Mouse (Mus musculus) megakaryocyte-erythroid progenitor cell, adult 5-6 weeks (primary cell): ENCODE measurements around the gene Htra1. TPM values are rescaled to one million over a fixed set of nuclear protein-coding genes. Genes with fewer than 3 reads are reported as not detected.
A peak's percentile ranks its signal among the peaks of the same experiment; 100 is the strongest.

Experiments used
- ATAC-seq: replicated peaks from 2 replicates; pipeline ENCODE4 v1.8.0; 2016; ENCODE audit warnings: mild to moderate bottlenecking, inconsistent platforms; ENCODE audit not compliant: severe bottlenecking, poor library complexity, low FRiP score, low TSS enrichment
- total RNA-seq, 2 experiments: library from RNA; stranded (forward) in 1 of 2; stranded (reverse) in 1 of 2; fragments of 200-1000, 215-1000 nt in 1 of 2; fragments of >200 nt in 1 of 2; fragmentation: Nextera tagmentation in 1 of 2; gene quantifications; 2 replicates each; pipeline ENCODE4 v1.2.3; 2014 to 2017

Htra1 gene
- 0.45 TPM in 1 of 2 replicates, not detected in the other for total RNA-seq (2014; fragmentation: Nextera tagmentation)
- total RNA-seq (2017): not detected in 2 replicates

DNA sequence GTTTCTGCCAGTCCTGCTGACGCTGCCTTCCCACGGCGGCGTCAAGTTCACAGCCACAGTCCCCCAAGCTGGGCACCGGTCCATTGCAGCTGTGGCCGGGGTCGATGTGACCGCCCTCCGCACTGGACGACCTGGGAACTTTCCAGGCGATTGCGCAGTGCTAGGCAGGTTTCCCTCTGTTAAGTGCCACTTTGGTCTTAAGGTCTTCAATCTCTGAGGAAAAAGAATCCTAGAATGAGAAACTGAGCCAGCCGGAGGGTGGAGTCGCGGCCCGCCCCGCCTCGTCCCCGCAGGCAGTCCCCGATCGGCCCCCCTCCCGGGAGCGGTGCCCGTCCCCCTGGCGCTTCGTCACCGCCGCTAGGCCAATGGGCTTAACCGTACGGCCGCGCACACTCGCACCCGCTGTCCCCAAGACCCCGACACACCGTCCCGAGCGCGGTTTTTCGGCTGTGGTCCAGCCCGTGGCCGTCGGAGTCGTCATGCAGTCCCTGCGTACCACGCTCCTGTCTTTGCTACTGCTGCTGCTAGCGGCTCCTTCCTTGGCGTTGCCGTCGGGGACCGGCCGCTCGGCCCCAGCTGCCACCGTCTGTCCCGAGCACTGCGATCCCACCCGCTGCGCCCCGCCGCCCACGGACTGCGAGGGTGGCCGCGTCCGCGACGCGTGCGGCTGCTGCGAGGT, at the start of gene Htra1:
Htra1 (plus strand) TSS at position 319 of the 679 bp plus-strand sequence.
- 0 out of 2 replicates have a peak, but pooled peaks have one; percentile 15 for ATAC-seq

DNA sequence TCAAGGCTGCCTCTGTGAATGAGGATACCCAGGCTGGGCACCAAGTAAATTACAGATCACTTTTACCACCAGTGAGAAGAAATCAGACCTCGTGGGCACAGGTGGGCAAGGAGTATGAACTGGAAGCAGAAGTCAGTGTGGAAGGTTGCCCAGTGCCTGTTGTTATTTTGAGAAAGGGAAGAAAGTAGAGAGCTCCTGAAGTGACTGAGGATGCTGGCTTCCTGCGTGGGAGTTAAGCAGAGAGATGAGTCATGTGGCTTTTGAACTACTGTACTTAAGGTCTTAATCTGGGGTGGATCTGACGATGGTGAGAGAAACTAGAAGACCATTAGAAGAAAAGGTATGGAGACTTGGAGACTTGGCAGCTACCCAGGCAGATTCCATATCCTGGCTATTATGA, 49.7 kb upstream of the Htra1 start:
- ATAC-seq: no peak

DNA sequence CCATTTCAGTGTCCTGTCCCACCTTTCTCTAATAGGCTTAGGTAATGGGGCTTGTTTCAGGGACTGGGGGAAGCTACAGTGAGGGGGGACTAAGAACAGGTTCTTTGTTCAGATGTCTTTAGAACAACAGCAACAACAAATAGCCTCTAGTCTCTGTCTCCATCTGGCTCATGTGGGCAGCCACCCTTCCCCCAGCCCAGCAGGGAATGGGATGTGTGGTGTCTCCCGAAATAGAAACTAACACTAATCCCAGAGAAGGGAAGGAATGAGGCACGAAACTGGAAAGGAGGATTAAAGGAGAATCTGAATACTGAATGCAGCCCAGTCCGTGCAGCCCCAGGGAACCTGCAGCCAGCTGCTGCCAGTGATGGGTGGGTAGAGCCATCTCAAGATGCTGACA, 48.0 kb upstream of the Htra1 start:
- no peak for ATAC-seq

DNA sequence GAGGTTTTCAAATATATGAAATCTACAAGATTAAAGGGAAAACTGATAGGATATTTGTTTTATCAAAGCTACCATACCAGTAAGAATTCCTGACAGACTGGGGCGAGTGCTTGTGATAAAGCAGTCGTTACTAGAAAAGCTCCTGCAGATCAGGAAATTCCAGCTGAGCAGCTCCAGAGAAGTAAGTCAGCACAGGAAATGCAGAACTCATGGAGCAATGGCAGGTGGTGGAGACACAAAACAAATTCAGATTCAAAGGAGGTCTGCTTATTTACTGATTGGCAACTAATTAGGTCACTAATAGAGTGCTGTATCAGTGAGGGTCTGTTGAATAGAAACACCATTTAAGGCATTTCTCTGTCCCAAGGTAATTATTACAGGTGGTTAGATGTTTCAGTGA, 45.0 kb upstream of the Htra1 start:
- ATAC-seq: no peak

DNA sequence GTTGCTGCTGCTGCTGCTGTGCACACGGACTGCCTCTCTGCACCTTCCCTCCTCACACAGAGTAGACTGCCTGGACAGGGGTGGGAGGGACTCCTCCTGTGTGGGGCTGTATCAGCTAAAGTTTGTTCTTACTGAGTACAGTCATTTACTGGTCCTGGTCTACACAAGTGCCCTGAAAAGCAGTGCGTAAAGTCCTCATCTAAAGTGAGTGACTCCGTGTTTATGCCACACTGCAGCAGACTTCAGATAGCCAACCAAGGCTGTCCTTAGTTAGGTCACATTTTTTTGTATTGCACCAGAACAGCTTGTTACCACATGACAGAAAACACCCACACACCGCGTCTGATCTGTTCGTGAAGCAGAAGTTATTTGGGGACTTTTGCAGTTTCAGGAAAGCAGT, 42.9 kb upstream of the Htra1 start:
- no peak for ATAC-seq

DNA sequence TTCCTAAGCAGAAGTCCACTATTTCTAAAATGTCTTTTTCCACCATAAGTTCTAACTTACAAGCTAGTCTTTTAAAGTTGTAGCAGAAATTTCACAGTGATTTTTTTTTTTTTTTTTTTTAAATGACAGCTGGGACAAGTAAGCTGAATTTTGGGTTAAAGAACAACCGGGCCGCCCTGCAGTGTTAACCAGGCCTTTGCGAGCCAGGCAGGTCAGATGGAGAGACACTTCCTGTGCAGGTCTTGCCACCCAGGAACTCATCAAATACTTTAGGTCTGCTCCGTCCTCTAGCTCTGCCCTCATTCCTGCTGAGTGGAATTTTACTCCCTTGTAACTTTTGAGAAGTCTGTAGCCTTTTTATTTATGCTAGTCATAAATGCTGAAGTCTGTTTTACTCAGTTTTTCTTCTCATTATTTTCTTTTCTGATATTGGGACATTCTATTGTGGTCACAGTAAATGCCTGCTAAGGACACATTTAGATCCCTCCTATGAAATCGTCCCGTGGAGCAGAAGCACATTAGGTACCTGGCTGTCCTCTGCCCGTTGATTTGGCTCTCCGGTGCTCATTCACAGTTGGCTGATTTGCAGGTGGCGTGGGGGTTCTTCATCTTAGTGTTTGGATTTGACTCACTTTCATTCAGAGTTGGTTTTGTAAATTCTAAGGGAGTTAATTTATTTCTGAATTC, 40.8 kb upstream of the Htra1 start:
- no peak for ATAC-seq

DNA sequence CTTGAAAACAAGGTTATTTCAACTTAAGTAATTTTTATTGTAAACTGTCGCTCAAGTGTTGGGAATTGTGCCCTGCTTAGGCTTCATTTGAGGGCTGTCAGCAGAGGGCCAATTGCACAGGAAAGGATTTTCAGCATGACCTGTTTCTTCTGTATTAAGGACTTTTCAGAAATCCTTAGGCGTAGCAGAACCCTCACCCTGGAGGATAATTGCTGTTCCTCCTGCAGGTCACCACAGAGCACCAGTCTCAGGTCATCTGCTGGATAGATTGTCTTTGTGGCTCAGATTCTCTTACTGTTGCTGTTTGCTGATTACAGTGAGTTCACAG, 40.3 kb upstream of the Htra1 start:
- no peak for ATAC-seq

DNA sequence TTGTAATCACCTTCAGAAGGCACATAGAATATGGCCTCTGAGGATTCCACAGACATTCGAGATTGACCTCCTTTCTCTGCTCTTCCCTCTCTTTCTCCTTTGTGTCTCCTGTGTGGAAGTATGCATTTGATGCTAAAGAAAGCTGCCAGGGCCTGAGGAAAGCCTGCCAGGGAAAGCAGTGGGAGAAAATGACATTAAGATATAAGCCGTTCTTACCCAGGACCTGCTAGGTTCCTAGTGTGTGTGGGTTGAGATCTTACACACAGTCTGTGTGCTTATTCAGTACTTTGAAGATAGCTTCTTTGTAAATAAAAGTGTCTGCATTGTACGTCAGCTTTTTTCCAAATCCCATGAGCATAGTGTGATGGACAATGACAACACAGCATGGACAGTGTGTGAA, 39.8 kb upstream of the Htra1 start:
- ATAC-seq: no peak

DNA sequence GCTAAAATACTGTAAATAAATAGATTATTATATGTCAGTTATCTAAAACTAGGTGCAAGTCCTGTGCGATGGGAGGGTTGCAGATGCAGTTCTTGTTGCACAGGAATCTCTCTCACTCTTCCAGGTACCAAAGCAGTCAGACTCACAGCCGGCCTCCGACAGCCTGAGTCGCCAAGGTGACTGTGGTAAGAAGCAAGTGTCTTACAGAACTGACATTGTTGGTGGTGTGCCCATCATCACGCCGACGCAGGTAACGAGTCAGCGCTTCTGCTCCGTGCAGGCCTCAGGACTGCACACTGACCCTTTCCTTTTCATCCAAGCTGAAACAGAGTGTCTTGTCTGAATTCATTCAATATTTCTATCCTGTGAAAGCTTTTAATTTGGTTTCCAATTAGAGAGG, 38.7 kb upstream of the Htra1 start:
- no peak for ATAC-seq

DNA sequence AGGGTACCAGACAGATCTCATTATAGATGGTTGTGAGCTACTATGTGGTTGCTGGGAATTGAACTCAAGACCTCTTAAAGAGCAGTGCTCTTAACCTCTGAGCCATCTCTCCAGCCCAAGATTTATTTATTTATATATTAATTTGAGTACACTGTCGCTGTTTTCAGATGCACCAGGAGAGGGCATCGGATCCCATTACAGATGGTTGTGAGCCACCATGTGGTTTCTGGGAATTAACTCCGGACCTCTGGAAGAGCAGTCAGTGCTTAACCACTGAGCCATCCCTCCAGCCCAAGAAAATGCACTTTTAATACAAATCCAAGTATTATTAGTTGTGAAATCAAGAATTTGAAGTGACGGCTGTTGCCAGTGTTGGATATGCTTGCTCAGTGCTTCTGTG, 37.5 kb upstream of the Htra1 start:
- no peak for ATAC-seq

DNA sequence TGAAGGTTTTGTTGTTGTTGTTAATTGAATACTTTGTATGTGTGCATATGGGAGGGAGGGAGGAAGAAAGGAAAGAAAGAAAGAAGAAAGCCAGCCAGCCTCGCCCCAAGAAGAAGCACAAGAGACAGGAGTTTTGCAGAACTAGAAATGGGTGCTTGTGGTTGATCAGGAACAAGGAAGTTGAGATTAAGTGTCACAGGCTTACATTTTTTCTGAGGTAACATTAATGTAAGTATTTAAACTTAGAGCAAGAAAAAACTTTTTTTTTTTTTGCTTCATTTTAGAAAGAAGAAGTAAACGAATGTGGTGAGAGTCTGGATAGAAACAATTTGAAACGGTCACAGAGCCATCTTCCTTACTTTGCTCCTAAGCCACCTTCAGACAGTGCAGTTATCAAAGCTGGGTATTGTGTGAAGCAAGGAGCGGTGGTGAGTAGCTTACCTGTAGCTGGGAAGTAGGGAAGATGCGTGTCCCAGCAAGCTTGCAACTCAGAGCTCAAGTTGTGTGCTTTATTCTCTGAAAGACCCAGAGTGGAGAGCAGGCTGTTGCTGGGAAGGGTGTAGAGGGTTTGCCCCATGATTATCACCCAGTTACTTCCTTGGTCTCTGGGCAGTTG, 35.6 kb upstream of the Htra1 start:
- ATAC-seq: no peak

DNA sequence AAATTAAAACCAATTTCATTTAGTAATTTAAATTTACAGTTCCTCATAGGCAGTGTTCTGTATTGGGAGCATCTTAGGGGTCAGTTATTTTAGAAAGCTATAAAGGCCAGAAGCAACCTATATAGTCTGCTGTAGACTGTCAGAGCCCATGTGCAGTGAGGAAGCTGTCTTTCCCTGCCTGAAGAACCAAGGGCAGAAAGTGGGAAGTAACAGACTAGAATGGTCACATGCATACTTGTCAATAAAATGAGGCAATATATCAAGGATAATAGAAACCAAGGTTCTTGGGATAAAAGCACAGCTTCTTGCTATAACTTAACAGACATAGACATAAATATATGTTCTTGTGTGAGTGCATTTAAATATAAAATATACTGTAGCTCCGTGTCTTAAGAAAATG, 33.0 kb upstream of the Htra1 start:
- ATAC-seq: no peak

DNA sequence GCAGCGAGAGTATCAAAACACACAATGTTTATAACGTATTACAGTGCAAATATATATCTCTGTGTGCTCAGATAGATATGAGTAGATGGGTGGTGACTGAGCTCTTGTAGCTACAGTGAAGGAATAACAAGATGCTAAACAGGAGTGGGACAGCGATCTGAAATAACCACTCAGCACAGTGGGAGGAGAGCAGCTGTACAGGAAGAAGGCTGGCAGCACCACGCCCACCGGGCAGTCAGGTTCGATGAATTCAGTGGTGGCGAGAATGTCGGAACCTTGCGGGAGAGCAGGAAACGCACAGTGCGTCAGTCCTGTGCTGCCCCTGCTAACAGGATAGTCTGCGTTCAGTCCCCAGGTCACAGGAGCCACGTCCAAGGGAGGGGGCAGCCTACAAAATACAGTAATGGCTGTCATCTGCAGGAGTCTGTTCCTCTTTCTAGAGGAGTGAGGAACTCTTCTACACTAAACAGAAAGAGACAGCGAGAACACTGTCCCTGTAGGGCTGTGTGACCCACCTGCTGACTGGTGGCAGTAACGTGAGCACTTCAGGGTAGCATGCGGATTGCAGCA, 32.3 kb upstream of the Htra1 start:
- peak; percentile 96 for ATAC-seq

DNA sequence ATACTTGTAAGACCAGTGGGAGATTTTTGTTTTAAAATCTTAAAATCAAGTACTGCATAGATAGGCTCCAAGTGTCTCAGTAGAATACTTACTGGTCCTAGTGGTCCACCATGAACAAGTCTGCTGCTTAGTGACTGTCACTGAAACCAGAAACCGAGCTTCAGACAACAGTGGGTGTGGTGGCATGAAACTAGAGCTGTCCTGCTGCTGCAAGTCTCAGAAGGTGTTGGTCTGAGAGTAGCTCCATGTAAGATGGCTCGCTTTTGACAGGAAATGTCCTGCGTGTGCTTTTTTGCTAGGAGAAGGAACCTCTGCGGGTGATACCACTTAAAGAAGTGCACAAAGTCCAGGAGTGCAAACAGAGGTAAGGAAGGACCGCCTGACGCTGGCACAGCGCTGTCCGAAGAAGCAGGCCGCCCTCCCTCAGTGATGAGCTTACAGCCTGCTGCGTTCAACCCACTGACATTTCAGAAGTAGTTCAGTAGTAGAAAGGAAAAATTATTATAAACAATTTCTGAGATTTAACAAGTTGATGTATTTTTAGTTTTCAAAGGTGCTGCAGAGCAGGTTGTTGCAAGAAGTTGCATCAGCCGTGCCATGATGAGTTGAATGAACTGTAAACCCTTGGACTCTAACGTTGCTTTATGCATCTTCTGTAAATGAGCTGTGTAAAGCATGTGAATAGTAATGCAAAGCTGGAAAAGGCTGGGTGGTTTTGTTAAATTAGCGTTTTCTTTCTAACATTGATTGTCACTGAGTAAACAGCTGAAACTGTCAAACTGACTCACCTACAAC, 31.1 kb upstream of the Htra1 start:
- ATAC-seq: no peak

DNA sequence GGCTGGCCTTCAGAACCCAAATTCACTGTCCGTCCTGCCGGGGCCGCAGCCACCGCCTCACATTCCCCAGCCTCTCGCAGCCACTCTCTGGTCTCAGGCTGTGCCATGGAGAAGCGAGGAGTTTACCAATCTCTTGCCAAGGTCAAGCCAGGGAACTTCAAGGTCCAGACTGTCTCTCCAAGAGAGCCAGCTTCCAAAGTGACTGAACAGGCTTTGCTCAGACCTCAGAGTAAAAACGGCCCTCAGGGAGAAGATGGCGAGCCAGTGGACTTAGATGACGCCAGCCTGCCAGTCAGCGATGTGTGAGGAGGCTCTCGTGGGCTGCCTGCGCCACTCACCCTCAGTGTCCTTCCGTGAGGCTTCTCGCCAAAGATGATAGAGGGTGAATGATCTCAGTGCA, 25.1 kb upstream of the Htra1 start:
- no peak for ATAC-seq

DNA sequence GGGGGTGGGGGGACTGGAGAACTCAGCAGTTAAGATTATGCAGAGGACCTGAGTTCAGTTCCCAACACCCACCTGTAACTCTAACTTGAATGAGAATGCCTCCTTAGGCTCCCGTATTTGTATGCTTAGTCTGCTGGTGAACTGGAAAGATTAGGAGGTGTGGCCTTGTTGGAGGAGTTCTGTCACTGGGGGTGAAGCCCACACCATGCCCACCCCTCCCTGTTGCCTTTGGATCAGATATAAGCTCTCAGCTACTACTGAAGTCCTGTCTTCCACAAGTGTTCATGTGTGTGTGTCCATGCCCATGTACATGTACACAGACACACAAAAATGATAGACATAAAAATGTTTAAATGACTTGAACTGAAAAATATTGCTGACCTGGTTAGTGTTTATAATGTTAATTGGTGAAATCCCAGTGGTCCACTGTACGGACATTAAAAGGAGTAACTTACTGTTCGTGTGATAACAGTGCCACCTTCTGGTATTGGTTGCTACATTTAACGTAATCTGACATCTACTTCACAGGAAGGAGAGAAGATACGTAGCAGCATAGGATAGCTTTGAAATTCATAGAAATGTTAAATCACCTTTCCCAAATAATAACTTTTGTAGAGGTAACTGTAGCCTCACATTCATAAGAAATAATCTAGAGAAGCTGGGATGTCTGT, 21.1 kb upstream of the Htra1 start:
- 0 out of 2 replicates have a peak, but pooled peaks have one; percentile 50 for ATAC-seq

DNA sequence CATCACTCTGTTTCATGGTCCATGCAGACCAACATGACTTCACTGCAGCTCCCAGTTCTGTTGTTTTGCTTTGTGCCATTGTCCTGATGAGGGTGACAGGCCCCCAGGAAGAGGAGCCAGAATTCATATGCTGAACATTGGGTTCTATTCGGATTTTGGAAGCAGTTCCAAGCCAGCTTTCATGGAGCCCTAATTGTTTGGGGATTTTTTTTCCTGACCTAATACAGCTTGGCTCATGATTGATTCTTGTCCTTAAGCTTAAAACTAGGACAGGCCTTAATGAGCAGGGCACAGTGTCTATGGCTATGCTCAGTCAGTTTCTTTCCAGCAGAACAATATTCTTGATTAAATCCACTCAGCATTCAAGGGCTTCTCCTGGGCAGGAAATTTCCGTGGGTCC, 17.7 kb upstream of the Htra1 start:
- ATAC-seq: no peak

DNA sequence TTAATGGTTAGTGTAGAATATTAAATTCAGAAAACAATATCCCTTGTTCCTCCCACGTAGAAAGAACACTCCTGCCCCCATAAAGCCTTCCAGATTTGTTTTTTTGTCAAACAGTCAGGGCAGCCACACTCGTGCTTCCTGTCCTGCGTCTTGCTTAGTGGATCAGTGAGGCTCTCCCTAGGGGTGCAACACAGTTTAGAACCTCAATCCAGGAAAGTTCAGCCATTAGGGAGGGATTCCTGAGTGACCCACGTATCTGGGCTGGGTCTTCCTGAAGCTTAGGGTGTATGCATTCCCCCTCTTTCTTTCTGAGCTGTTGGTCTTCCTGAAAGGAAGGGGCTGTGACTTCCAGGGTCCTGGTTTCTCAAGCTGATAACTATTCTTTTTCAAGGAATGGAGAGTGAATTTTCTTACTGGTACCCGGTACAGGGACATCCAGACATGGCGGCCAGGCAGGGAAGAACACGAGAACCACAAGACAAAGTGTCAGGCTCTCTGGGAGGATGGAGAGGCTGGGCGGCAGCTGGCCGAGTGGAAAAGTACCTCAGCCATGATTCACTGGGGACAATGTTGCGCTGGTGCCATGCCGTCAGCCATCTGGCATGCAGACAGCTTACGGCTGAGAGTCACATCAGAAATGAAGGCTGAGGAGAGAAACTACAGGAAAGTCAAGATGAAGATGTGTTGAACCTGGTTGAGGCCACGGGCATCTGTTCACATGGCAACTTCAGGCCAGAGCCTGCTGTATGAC, 12.8 kb upstream of the Htra1 start:
- ATAC-seq: no peak

DNA sequence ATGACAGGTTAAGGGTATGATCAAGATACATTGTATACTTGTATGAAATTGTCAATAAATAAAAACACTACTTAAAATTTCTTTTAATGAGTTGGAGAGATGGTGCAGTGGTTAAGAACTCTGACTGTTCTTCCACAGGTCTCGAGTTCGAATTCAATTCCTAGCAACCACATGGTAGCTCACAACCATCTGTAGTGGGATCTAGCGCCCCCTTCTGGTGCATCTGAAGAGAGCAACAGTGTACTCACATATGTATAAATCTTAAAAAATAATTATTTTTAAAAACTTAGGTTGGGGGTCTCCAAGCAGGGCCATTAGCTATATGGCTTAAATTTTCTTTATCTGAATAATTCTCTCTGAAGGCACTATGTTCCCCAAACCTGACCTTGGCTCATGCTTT, 5.5 kb upstream of the Htra1 start:
- ATAC-seq: no peak
